Mouse (Mus musculus) ES-E14 (cell line): ENCODE measurements at regions not wholly inside any gene's neighbourhood (a gene's known extent, or its start where the extent isn't known, plus 50 kb on each side); places are given as distances from the start of the nearest gene placed in this dataset.

ENCODE experiments used
- DNase-seq: peaks from one replicate; pipeline ENCODE4 v3.0.0-alpha.2; 2013; ENCODE audit warnings: low read depth, low spot score
- H3K27ac ChIP-seq: 2 replicates; pipeline ENCODE4 v1.5.1; 2012; ENCODE audit warnings: low read depth, mild to moderate bottlenecking, low read length, moderate library complexity, mixed read lengths; ENCODE audit not compliant: poor library complexity, insufficient read depth, severe bottlenecking
- H3K36me3 ChIP-seq: 2 replicates; pipeline ENCODE4 v1.6.1; 2012; ENCODE audit warnings: mild to moderate bottlenecking, low read length, moderate library complexity, mixed read lengths; ENCODE audit not compliant: control insufficient read depth, poor library complexity, insufficient read depth, severe bottlenecking
- H3K4me1 ChIP-seq, 2 experiments: fragments of 150-350 bp in 1 of 2; sonication (generic) in 1 of 2; 2 replicates each; pipeline ENCODE4 v1.6.1; 2012; ENCODE audit warnings: low read length in 2 of 2, mild to moderate bottlenecking in 1 of 2, mixed read lengths in 1 of 2; ENCODE audit not compliant: control insufficient read depth in 2 of 2, insufficient read depth in 2 of 2, poor library complexity in 1 of 2
- H3K4me3 ChIP-seq, 2 experiments: fragments of 150-350 bp in 1 of 2; sonication (generic) in 1 of 2; 2 replicates each; pipeline ENCODE4 v1.5.1; 2012; ENCODE audit warnings: low read length in 2 of 2, low read depth in 1 of 2, mild to moderate bottlenecking in 1 of 2, mixed read lengths in 1 of 2; ENCODE audit not compliant: insufficient read depth in 1 of 2, poor library complexity in 1 of 2, severe bottlenecking in 1 of 2
- H3K9ac ChIP-seq: 2 replicates; pipeline ENCODE4 v1.6.1; 2012; ENCODE audit warnings: low read depth, mild to moderate bottlenecking, low read length, mixed read lengths; ENCODE audit not compliant: poor library complexity, insufficient read depth, severe bottlenecking
- H3K9me3 ChIP-seq: fragments of 150-350 bp; sonication (generic); 2 replicates; pipeline ENCODE4 v1.6.1; 2012; ENCODE audit warnings: low read depth, mild to moderate bottlenecking, low read length; ENCODE audit not compliant: control insufficient read depth, insufficient read depth
- CHD2 ChIP-seq: IDR thresholded peaks from 2 replicates; pipeline ENCODE4 v1.6.1; 2014; ENCODE audit warnings: mild to moderate bottlenecking, low read depth, low read length, inconsistent platforms
- HCFC1 ChIP-seq: IDR thresholded peaks from 2 replicates; pipeline ENCODE4 v1.6.1; 2012; ENCODE audit warnings: low read length, inconsistent platforms, borderline replicate concordance; ENCODE audit not compliant: insufficient read depth
- MAFK ChIP-seq: IDR thresholded peaks from 2 replicates; pipeline ENCODE4 v1.6.1; 2014; ENCODE audit warnings: mild to moderate bottlenecking, low read depth, low read length, inconsistent platforms; ENCODE audit not compliant: insufficient read depth
- ZC3H11A ChIP-seq: IDR thresholded peaks from 2 replicates; pipeline ENCODE4 v1.6.1; 2012; ENCODE audit warnings: low read depth, mild to moderate bottlenecking, inconsistent platforms, low read length, borderline replicate concordance
- ZNF384 ChIP-seq: IDR thresholded peaks from 2 replicates; pipeline ENCODE4 v1.6.1; 2012; ENCODE audit warnings: low read depth, low read length, inconsistent platforms
- in situ Hi-C, 2 experiments: fragments of 600-800 bp; cut with MboI; formaldehyde crosslinking; loops; one replicate each; pipeline ENCODE4 v1.15.1; 2025; ENCODE audit warnings: low sequenced_read_pairs in 2 of 2, inconsistent platforms in 1 of 2; ENCODE audit not compliant: unreplicated experiment in 2 of 2

GRCm38 (mm10) chr5:112053600-112054155, 198.6 kb downstream of the Cryba4 start:
- Histone ChIP-seq H3K9ac (no peak overlapping the region), H3K27ac (no peak overlapping the region), H3K4me1 (peaks cover 0 to 17% of the 10 kb centered on the region in 2 experiments; a peak in 1 of 4 replicates), H3K9me3 (no peaks in the 10 kb centered on the region), H3K36me3 (no peaks in the 10 kb centered on the region), H3K4me3 (no peak overlapping the region)
- in situ Hi-C loops, result no loop called here
- TF ChIP-seq MAFK, result no peak
- TF ChIP-seq ZC3H11A, result no peak
- no peak for TF ChIP-seq ZNF384
- no peak for TF ChIP-seq CHD2
- no peak for TF ChIP-seq HCFC1
- DNase-seq, result peak; percentile 64

GRCm38 (mm10) chr5:112055018-112055417, 197.3 kb downstream of the Cryba4 start:
- peaks cover 0 to 11% of the 10 kb centered on the region in 2 experiments; a peak in 1 of 4 replicates for H3K4me1 ChIP-seq
- no peak overlapping the region for H3K4me3 ChIP-seq
- H3K27ac ChIP-seq, result no peak overlapping the region
- in situ Hi-C loops, result no loop called here
- TF ChIP-seq ZNF384, result no peak
- TF ChIP-seq CHD2, result no peak
- no peak for TF ChIP-seq ZC3H11A
- no peak for TF ChIP-seq HCFC1
- no peak for TF ChIP-seq MAFK
- no peaks in the 10 kb centered on the region for H3K9me3 ChIP-seq
- H3K36me3 ChIP-seq, result no peaks in the 10 kb centered on the region
- no peak overlapping the region for H3K9ac ChIP-seq
- no peak for DNase-seq

DNA sequence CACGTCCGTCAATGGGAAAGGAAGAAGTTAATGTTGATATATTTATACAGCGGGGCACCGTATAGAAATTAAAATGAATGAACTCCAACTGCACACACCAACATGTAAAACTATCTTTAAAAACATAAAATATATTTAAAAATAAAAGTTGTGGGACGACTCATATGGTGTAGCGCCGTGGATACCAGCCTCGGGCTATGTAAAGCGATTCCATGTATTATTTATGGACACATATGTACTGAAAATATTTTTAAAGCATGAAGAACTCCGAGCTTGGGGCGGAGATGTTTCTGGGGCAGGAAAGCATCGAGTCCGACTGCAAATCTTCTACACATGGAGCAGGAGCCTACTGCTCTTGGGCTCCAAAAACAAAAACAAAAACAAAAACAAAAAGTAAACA, 182.4 kb downstream of the Cryba4 start:
- in situ Hi-C loops, result no loop called here

DNA sequence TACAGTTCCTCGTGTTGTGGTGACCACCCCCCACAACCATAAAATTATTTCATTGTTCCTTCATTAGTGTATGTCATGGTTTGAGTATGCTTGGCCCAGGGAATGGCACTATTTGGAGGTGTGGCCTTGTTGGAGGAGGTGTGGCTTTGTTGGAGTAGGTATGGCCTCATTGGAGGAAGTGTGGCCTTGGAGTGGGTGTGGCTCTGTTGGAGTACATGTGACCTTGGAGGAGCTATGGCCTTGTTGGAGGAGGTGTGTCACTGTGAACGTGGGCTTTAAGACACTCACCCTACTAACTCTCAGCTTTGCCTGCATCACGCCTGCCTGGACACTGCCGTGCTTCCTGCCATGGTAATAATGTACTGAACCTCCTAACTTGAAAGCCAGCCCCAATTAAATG, 179.9 kb downstream of the Cryba4 start:
- Histone ChIP-seq H3K27ac (no peak overlapping the region), H3K4me1 (peaks cover 0 to 2% of the 10 kb centered on the region in 2 experiments; a peak in 1 of 4 replicates), H3K36me3 (no peaks in the 10 kb centered on the region), H3K9me3 (no peaks in the 10 kb centered on the region), H3K4me3 (no peak overlapping the region), H3K9ac (no peak overlapping the region)
- in situ Hi-C loops, result no loop called here
- no peak for TF ChIP-seq HCFC1
- no peak for TF ChIP-seq ZC3H11A
- no peak for TF ChIP-seq ZNF384
- no peak for TF ChIP-seq MAFK
- no peak for TF ChIP-seq CHD2
- no peak for DNase-seq

More for the DNA sequence above, 182.4 kb downstream of the Cryba4 start:
- H3K4me1 ChIP-seq, result no peaks in the 10 kb centered on the region
- no peak for DNase-seq
- no peaks in the 10 kb centered on the region for H3K36me3 ChIP-seq
- no peak overlapping the region for H3K9ac ChIP-seq
- no peaks in the 10 kb centered on the region for H3K9me3 ChIP-seq
- H3K4me3 ChIP-seq, result no peak overlapping the region
- TF ChIP-seq HCFC1 (no peak), ZNF384 (peak; percentile 73; the same call in 1 of the 2 replicates)
- H3K27ac ChIP-seq, result no peak overlapping the region

GRCm38 (mm10) chr5:112077097-112077496, 175.2 kb downstream of the Cryba4 start:
- TF ChIP-seq MAFK, result no peak
- TF ChIP-seq ZC3H11A, result no peak
- Histone ChIP-seq H3K27ac (no peak overlapping the region), H3K4me1 (peaks cover 0 to 4% of the 10 kb centered on the region in 2 experiments; a peak in 1 of 4 replicates), H3K9ac (0 out of 2 replicates have a peak overlapping the region, but pooled peaks have one; percentile 45), H3K36me3 (no peaks in the 10 kb centered on the region), H3K9me3 (no peaks in the 10 kb centered on the region), H3K4me3 (peak overlapping the region in 1 of 2 experiments; percentile 24; a peak in 1 of 4 replicates)
- in situ Hi-C loops, result no loop called here
- DNase-seq, result no peak
